In genomic region chr5:136464128-136464527, GRCm38 (mm10) we compare ENCODE assay signal across 15 mouse cellular contexts.
DNase-seq lines count a peak whose midpoint lies in the region; ATAC-seq and TF ChIP-seq lines count a peak whose summit lies in the region.
"Had no signal": no experiment of that assay in that cellular context is flagged by ENCODE, and none has a peak within 500 bp of the region (broad histone marks: within the 10 kb centered on the region; RNA-seq: fewer than 3 reads in every experiment).

No protein-coding gene starts in this region.

- H3K27me3 ChIP-seq in heart, adult 2 months (ENCODE audit: control insufficient read depth, insufficient read depth, low read length) = no peaks in the 10 kb centered on the region
- H3K27me3 ChIP-seq in heart, embryonic 11.5 days (ENCODE audit: control insufficient read depth, insufficient read depth, low read length) = no peaks in the 10 kb centered on the region
- H3K27me3 ChIP-seq in kidney, embryonic 15.5 days = no peaks in the 10 kb centered on the region
- H3K27me3 ChIP-seq: forebrain, embryonic 12.5 days; liver, embryonic 15.5 days had no signal

- DNase-seq in heart, adult 2 months = no peak
- no peak for DNase-seq in kidney, adult 9 months
- peak; percentile 36 for DNase-seq in NIH3T3 (ENCODE audit: low read depth)
- peak; percentile 45 to 55 for DNase-seq in kidney, postnatal 25 days
- DNase-seq in layer of hippocampus, adult 18-20 months (ENCODE audit: low spot score in 2 of 2) = no peak
- DNase-seq in urinary bladder, adult 2 months (ENCODE audit: low spot score) = no peak
- DNase-seq: B cell, adult 2 months; cerebellum, adult 11 months; gastrocnemius, postnatal 10 days; right cerebral cortex, postnatal 25 days had no signal

- H3K79me2 ChIP-seq in heart, adult 2 months (replicated peaks; ENCODE audit: control insufficient read depth, insufficient read depth, low read length) = no peaks in the 10 kb centered on the region

- H3K9ac ChIP-seq in heart, adult 2 months (ENCODE audit: low read depth, low read length) = no peak overlapping the region
- H3K9ac ChIP-seq in heart, embryonic 11.5 days (ENCODE audit: low read depth, low read length) = no peak overlapping the region
- H3K9ac ChIP-seq in kidney, embryonic 15.5 days = no peak overlapping the region
- H3K9ac ChIP-seq: forebrain, embryonic 12.5 days; liver, embryonic 15.5 days had no signal

- no peak for TF ChIP-seq EP300 in heart, adult 2 months (IDR thresholded peaks at IDR 0.05; ENCODE audit: insufficient read depth, low read depth, low read length)

- intact Hi-C loops in heart, adult 2 months (cut with DNase I) = loop anchor here (5.0 kb wide), 2 partner anchors 37 to 72 kb away; no protein-coding TSS in a partner anchor

- TF ChIP-seq POLR2A in heart, adult 2 months (IDR thresholded peaks at IDR 0.05; ENCODE audit: insufficient read depth, low read depth, low read length) = no peak

- ATAC-seq in heart, embryonic 11.5 days (replicated peaks; ENCODE audit: insufficient number of reproducible peaks, low FRiP score, low TSS enrichment) = no peak
- no peak for ATAC-seq in kidney, embryonic 15.5 days (replicated peaks; ENCODE audit: low FRiP score)
- ATAC-seq: inflammation-experienced regulatory T-cells, adult 6 months had no signal

- TF ChIP-seq CTCF in heart, adult 2 months (IDR thresholded peaks at IDR 0.05) = no peak

- 45% methylated on average over 2 of the region's 2 CpGs for WGBS in heart, adult 2 months
- 55% methylated on average over 2 of the region's 2 CpGs for WGBS in heart, embryonic 11.5 days (ENCODE audit: insufficient replicate concordance)
- 43% methylated on average over 2 of the region's 2 CpGs for WGBS in kidney, embryonic 15.5 days

- peak overlapping the region; percentile 75 for H3K27ac ChIP-seq in heart, adult 2 months
- H3K27ac ChIP-seq in heart, embryonic 11.5 days (ENCODE audit: low read depth, low read length) = no peak overlapping the region
- peak overlapping the region; percentile 74 for H3K27ac ChIP-seq in kidney, embryonic 15.5 days
- H3K27ac ChIP-seq: forebrain, embryonic 12.5 days; liver, embryonic 15.5 days had no signal

- peaks cover 14% of the 10 kb centered on the region; the same call in 1 of the 2 replicates for H3K36me3 ChIP-seq in heart, adult 2 months (ENCODE audit: control insufficient read depth, insufficient read depth, low read length)
- no peaks in the 10 kb centered on the region for H3K36me3 ChIP-seq in heart, embryonic 11.5 days (ENCODE audit: control insufficient read depth, insufficient read depth, low read length)
- H3K36me3 ChIP-seq in kidney, embryonic 15.5 days = no peaks in the 10 kb centered on the region
- H3K36me3 ChIP-seq: liver, embryonic 15.5 days had no signal

- H3K4me3 ChIP-seq in heart, adult 2 months = no peak overlapping the region
- no peak overlapping the region for H3K4me3 ChIP-seq in heart, embryonic 11.5 days (ENCODE audit: low read depth, low read length)
- H3K4me3 ChIP-seq in kidney, embryonic 15.5 days (replicated peaks) = no peak overlapping the region
- H3K4me3 ChIP-seq: forebrain, embryonic 12.5 days; liver, embryonic 15.5 days had no signal

- no peaks in the 10 kb centered on the region for H3K9me3 ChIP-seq in heart, embryonic 11.5 days (replicated peaks; ENCODE audit: control insufficient read depth, low read length)
- H3K9me3 ChIP-seq in kidney, embryonic 15.5 days (replicated peaks) = no peaks in the 10 kb centered on the region
- H3K9me3 ChIP-seq: forebrain, embryonic 12.5 days; liver, embryonic 15.5 days had no signal

- H3K4me2 ChIP-seq in heart, embryonic 11.5 days = no peak overlapping the region
- no peak overlapping the region for H3K4me2 ChIP-seq in kidney, embryonic 15.5 days
- H3K4me2 ChIP-seq: forebrain, embryonic 12.5 days; liver, embryonic 15.5 days had no signal

- peaks cover 38% of the 10 kb centered on the region for H3K4me1 ChIP-seq in heart, adult 2 months (ENCODE audit: control insufficient read depth, insufficient read depth, low read length)
- H3K4me1 ChIP-seq in heart, embryonic 11.5 days (ENCODE audit: control insufficient read depth, insufficient read depth, low read length) = peaks cover 79% of the 10 kb centered on the region
- H3K4me1 ChIP-seq in kidney, embryonic 15.5 days = peaks cover 77% of the 10 kb centered on the region

Comparison
In these comparisons a context has a peak if more than half of its experiments do, and no peak if none do; other contexts are left out.
1. DNase-seq: peak in NIH3T3 (single experiment) and kidney, postnatal 25 days (2 of 2); none in heart, adult 2 months (0 of 2), kidney, adult 9 months (single experiment), layer of hippocampus, adult 18-20 months (0 of 2) and urinary bladder, adult 2 months (single experiment).